Mouse (Mus musculus) stomach, embryonic 16.5 days (tissue): ENCODE data around the gene Mei4. TPM values are rescaled to one million over a fixed set of nuclear protein-coding genes. Genes with fewer than 3 reads are reported as not detected.

ENCODE experiments used
- ATAC-seq: fragments of 200-750 bp; cut with Nextera tagmentation; 2 replicates; pipeline ENCODE4 v1.8.0; 2017; ENCODE audit warnings: moderate number of reproducible peaks, moderate TSS enrichment; ENCODE audit not compliant: insufficient read depth, low FRiP score
- H3K27ac ChIP-seq: fragments of 300-500 bp; sonication (generic); 2 replicates; pipeline ENCODE4 v1.5.1; 2014; ENCODE audit warnings: low read length
- H3K27me3 ChIP-seq: fragments of 300-500 bp; sonication (generic); 2 replicates; pipeline ENCODE4 v1.6.1; 2014; ENCODE audit warnings: low read length, control low read depth, mixed read lengths; ENCODE audit not compliant: control insufficient read depth, insufficient read depth
- H3K36me3 ChIP-seq: fragments of 300-500 bp; sonication (generic); 2 replicates; pipeline ENCODE4 v1.6.1; 2014; ENCODE audit warnings: low read length; ENCODE audit not compliant: control insufficient read depth, insufficient read depth
- H3K4me1 ChIP-seq: fragments of 300-500 bp; sonication (generic); 2 replicates; pipeline ENCODE4 v1.6.1; 2014; ENCODE audit warnings: low read length, control low read depth, mixed read lengths; ENCODE audit not compliant: control insufficient read depth, insufficient read depth
- H3K4me2 ChIP-seq: fragments of 300-500 bp; sonication (generic); 2 replicates; pipeline ENCODE4 v1.6.1; 2014; ENCODE audit warnings: low read depth, low read length, mixed read lengths
- H3K4me3 ChIP-seq: fragments of 300-500 bp; sonication (generic); replicated peaks from 2 replicates; pipeline ENCODE4 v1.5.1; 2014; ENCODE audit warnings: mild to moderate bottlenecking, low read length
- H3K9ac ChIP-seq: fragments of 300-500 bp; sonication (generic); 2 replicates; pipeline ENCODE4 v1.6.1; 2014; ENCODE audit warnings: low read length
- H3K9me3 ChIP-seq: fragments of 300-500 bp; sonication (generic); replicated peaks from 2 replicates; pipeline ENCODE4 v1.6.1; 2016; ENCODE audit warnings: low read length, control low read depth; ENCODE audit not compliant: control insufficient read depth
- WGBS: fragments of 180-500 bp; shearing (Covaris S2); extraction: QIAGEN DNeasy Blood & Tissue Kit; methylation state at CpG from one replicate; pipeline ENCODE4 v1.1.7; 2014; 5-methylcytosine and 5-hydroxymethylcytosine counted together
- polyA plus RNA-seq: library from polyadenylated mRNA; unstranded; fragments of >200 nt; fragmentation: Nextera tagmentation; extraction: Ambion mirVana; gene quantifications from 2 replicates; pipeline ENCODE4 v1.2.1, GENCODE M21; 2015

The Mei4 gene
- polyA plus RNA-seq, 1 experiment from 2014 or later, result 1.3 TPM

DNA sequence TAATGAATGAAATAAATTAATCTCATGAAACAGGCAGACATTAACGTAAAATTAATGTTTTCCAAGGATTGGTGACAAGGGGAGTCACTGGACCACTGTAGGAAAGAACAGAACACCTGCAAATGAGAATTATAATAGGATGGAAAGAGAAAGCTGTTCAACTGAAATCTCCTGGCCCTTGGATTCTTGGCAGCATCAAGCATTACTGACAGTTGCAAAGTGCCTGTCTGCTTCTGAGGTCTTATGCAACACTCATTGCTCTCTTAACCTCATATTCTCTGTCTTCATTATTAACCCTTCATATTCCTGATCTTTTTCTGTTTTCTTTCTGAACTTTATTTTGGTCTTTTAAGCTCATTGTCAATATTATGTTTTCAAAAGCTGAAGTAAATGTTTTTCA is 210.4 kb downstream of the Mei4 start:
- H3K4me2 ChIP-seq, result no peak overlapping the region
- no peak overlapping the region for H3K9ac ChIP-seq
- no peaks in the 10 kb centered on the region for H3K9me3 ChIP-seq
- no peaks in the 10 kb centered on the region for H3K4me1 ChIP-seq
- no peaks in the 10 kb centered on the region for H3K27me3 ChIP-seq
- 55% methylated on average over 1 of the region's 1 CpGs for WGBS
- H3K27ac ChIP-seq, result no peak overlapping the region
- H3K4me3 ChIP-seq, result no peak overlapping the region
- H3K36me3 ChIP-seq, result no peaks in the 10 kb centered on the region
- no peak for ATAC-seq

GRCm38 (mm10) chr9:82075270-82075669 is 211.8 kb downstream of the Mei4 start:
- Histone ChIP-seq H3K36me3 (no peaks in the 10 kb centered on the region), H3K27ac (no peak overlapping the region), H3K4me2 (no peak overlapping the region), H3K4me3 (no peak overlapping the region), H3K9ac (no peak overlapping the region), H3K4me1 (no peaks in the 10 kb centered on the region), H3K9me3 (no peaks in the 10 kb centered on the region), H3K27me3 (no peaks in the 10 kb centered on the region)
- 91% methylated on average over 2 of the region's 2 CpGs for WGBS
- no peak for ATAC-seq

- Histone ChIP-seq H3K4me3 (no peak overlapping the region), H3K9ac (no peak overlapping the region), H3K4me2 (no peak overlapping the region), H3K27me3 (no peaks in the 10 kb centered on the region), H3K27ac (no peak overlapping the region), H3K4me1 (no peaks in the 10 kb centered on the region), H3K36me3 (no peaks in the 10 kb centered on the region), H3K9me3 (no peaks in the 10 kb centered on the region)
- no peak for ATAC-seq
- 82% methylated on average over 3 of the region's 3 CpGs for WGBS
Measured at GRCm38 (mm10) chr9:82096409-82096808, 232.9 kb downstream of the Mei4 start.

- no peak for ATAC-seq
- 78% methylated on average over 2 of the region's 2 CpGs for WGBS
- Histone ChIP-seq H3K4me3 (no peak overlapping the region), H3K4me1 (no peaks in the 10 kb centered on the region), H3K27ac (no peak overlapping the region), H3K4me2 (no peak overlapping the region), H3K9me3 (no peaks in the 10 kb centered on the region), H3K36me3 (no peaks in the 10 kb centered on the region), H3K27me3 (no peaks in the 10 kb centered on the region), H3K9ac (no peak overlapping the region)
Measured at GRCm38 (mm10) chr9:82114865-82115264, 251.4 kb downstream of the Mei4 start.

- Histone ChIP-seq H3K9me3 (no peaks in the 10 kb centered on the region), H3K4me1 (no peaks in the 10 kb centered on the region), H3K27ac (no peak overlapping the region), H3K9ac (no peak overlapping the region), H3K4me3 (no peak overlapping the region), H3K27me3 (no peaks in the 10 kb centered on the region), H3K36me3 (no peaks in the 10 kb centered on the region), H3K4me2 (no peak overlapping the region)
- ATAC-seq, result no peak
Measured at GRCm38 (mm10) chr9:82136119-82136518, 272.6 kb downstream of the Mei4 start.

- Histone ChIP-seq H3K4me1 (no peaks in the 10 kb centered on the region), H3K4me2 (no peak overlapping the region)
- 53% methylated on average over 9 of the region's 9 CpGs for WGBS
Measured at GRCm38 (mm10) chr9:82160143-82160542, 296.7 kb downstream of the Mei4 start.

DNA sequence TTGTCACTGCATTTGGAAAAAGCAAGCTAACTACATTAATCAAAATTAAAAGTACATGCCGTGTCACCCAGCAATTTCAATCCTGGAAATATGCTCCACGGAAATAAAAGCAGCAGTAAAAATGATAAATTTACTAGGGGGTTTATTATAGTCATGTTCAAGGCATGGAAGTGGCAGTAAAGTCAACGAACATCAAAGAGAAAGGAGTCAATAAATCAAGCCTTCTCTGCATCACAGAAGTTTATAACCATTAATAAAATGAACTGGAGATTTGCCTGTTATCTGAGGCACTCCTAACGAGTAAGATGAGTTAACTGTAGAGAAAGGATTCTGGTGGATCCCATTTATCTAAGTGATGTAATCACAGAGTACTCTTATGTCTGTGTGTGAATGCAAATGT is 298.9 kb downstream of the Mei4 start:
- 28% methylated on average over 4 of the region's 4 CpGs for WGBS
- no peaks in the 10 kb centered on the region for H3K36me3 ChIP-seq
- no peak for ATAC-seq
- H3K27me3 ChIP-seq, result no peaks in the 10 kb centered on the region
- H3K4me2 ChIP-seq, result no peak overlapping the region
- H3K27ac ChIP-seq, result no peak overlapping the region
- no peak overlapping the region for H3K9ac ChIP-seq
- H3K4me3 ChIP-seq, result no peak overlapping the region
- H3K9me3 ChIP-seq, result no peaks in the 10 kb centered on the region
- H3K4me1 ChIP-seq, result no peaks in the 10 kb centered on the region

More at GRCm38 (mm10) chr9:82160143-82160542, 296.7 kb downstream of the Mei4 start:
- no peak overlapping the region for H3K27ac ChIP-seq
- no peak overlapping the region for H3K9ac ChIP-seq
- no peaks in the 10 kb centered on the region for H3K27me3 ChIP-seq
- H3K4me3 ChIP-seq, result no peak overlapping the region
- no peak for ATAC-seq
- H3K9me3 ChIP-seq, result no peaks in the 10 kb centered on the region
- no peaks in the 10 kb centered on the region for H3K36me3 ChIP-seq

- no peak for ATAC-seq
- no peak overlapping the region for H3K4me2 ChIP-seq
Measured at GRCm38 (mm10) chr9:82217976-82218375, 354.5 kb downstream of the Mei4 start.

GRCm38 (mm10) chr9:82247695-82248445 is 384.4 kb downstream of the Mei4 start:
- Histone ChIP-seq H3K27ac (no peak overlapping the region), H3K4me2 (no peak overlapping the region), H3K9ac (no peak overlapping the region), H3K4me3 (no peak overlapping the region), H3K4me1 (no peaks in the 10 kb centered on the region), H3K36me3 (no peaks in the 10 kb centered on the region), H3K27me3 (no peaks in the 10 kb centered on the region), H3K9me3 (no peaks in the 10 kb centered on the region)
- WGBS, result 88% methylated on average over 7 of the region's 7 CpGs
- ATAC-seq, result no peak

More at GRCm38 (mm10) chr9:82217976-82218375, 354.5 kb downstream of the Mei4 start:
- Histone ChIP-seq H3K36me3 (no peaks in the 10 kb centered on the region), H3K27ac (no peak overlapping the region), H3K4me1 (no peaks in the 10 kb centered on the region; the same call in 1 of the 2 replicates), H3K9ac (no peak overlapping the region), H3K4me3 (no peak overlapping the region), H3K9me3 (no peaks in the 10 kb centered on the region), H3K27me3 (no peaks in the 10 kb centered on the region)
- WGBS, result 39% methylated on average over 1 of the region's 1 CpGs
